Mouse (Mus musculus): ENCODE measurements around the gene Ism1. TPM values are rescaled to one million over a fixed set of nuclear protein-coding genes. Genes with fewer than 3 reads are reported as not detected.

Ism1 gene
- polyA plus RNA-seq (2014; fragmentation: Illumina TruSeq; extraction: RNeasy Lipid Tissue Mini Kit (QIAGEN cat#74804); ENCODE audit: low replicate concordance) = 0.15 TPM

GRCm38 (mm10) chr2:139677809-139678274 lies at the start of gene Ism1:
Gene Ism1, plus strand, starts transcription at chr2:139678178.

Other genes starting within 250 kb of the Ism1 start
- gene Sptlc3, start 184.3 kb upstream of the Ism1 start, polyA plus RNA-seq (2014; fragmentation: Illumina TruSeq; extraction: RNeasy Lipid Tissue Mini Kit (QIAGEN cat#74804); ENCODE audit: low replicate concordance) = not detected

Measured in small intestine, adult 10 weeks (tissue).